Mouse (Mus musculus) spleen, postnatal 36 days (tissue): Measurements from ENCODE around the gene Pde4b.

Experiments
- DNase-seq, 2 experiments: peaks; one replicate each; pipeline ENCODE4 v3.0.0; 2022; ENCODE audit warnings: low spot score in 2 of 2, mixed read lengths in 1 of 2

Gene Pde4b

GRCm38 (mm10) chr4:102406848-102407247, 319.5 kb downstream of the Pde4b start:
- DNase-seq = no peak

GRCm38 (mm10) chr4:102408132-102408531, 320.8 kb downstream of the Pde4b start:
- DNase-seq = no peak

- no peak for DNase-seq
These were observed 321.6 kb downstream of the Pde4b start for GRCm38 (mm10) chr4:102408938-102409337.

- no peak for DNase-seq
These were observed 325.8 kb downstream of the Pde4b start for GRCm38 (mm10) chr4:102413101-102413500.

GRCm38 (mm10) chr4:102413794-102414193, 326.5 kb downstream of the Pde4b start:
- no peak for DNase-seq

GRCm38 (mm10) chr4:102414610-102415009, 327.3 kb downstream of the Pde4b start:
- DNase-seq = no peak

- no peak for DNase-seq
These were observed 333.6 kb downstream of the Pde4b start for GRCm38 (mm10) chr4:102420794-102421397.

- DNase-seq = no peak
These were observed 334.1 kb downstream of the Pde4b start for GRCm38 (mm10) chr4:102421398-102421859.

- no peak for DNase-seq
These were observed 336.8 kb downstream of the Pde4b start for GRCm38 (mm10) chr4:102424104-102424503.

- no peak for DNase-seq
These were observed 338.1 kb downstream of the Pde4b start for GRCm38 (mm10) chr4:102425422-102425821.

GRCm38 (mm10) chr4:102429730-102430341, 342.5 kb downstream of the Pde4b start:
- no peak for DNase-seq

GRCm38 (mm10) chr4:102432040-102432782, 344.9 kb downstream of the Pde4b start:
- DNase-seq = no peak

GRCm38 (mm10) chr4:102439401-102440118, 352.2 kb downstream of the Pde4b start:
- DNase-seq = no peak

GRCm38 (mm10) chr4:102440119-102440481, 352.8 kb downstream of the Pde4b start:
- no peak for DNase-seq

- DNase-seq = no peak
These were observed 356.2 kb downstream of the Pde4b start for GRCm38 (mm10) chr4:102443533-102443932.

GRCm38 (mm10) chr4:102444501-102444900, 357.2 kb downstream of the Pde4b start:
- DNase-seq = no peak

- DNase-seq = no peak
These were observed 359.0 kb downstream of the Pde4b start for GRCm38 (mm10) chr4:102446160-102446945.

GRCm38 (mm10) chr4:102456426-102456825, 369.1 kb downstream of the Pde4b start:
- DNase-seq = no peak

GRCm38 (mm10) chr4:102459216-102459999, 372.1 kb downstream of the Pde4b start:
- no peak for DNase-seq

GRCm38 (mm10) chr4:102478104-102478503, 390.8 kb downstream of the Pde4b start:
- no peak for DNase-seq

- no peak for DNase-seq
These were observed 391.5 kb downstream of the Pde4b start for GRCm38 (mm10) chr4:102478860-102479259.
